Mouse (Mus musculus): ENCODE results near the gene Fam131c. TPM values are rescaled to one million over a fixed set of nuclear protein-coding genes. Genes with fewer than 3 reads are reported as not detected.

Gene Fam131c
- polyA plus RNA-seq, 1 experiment from 2014 or later: 0.35 TPM

DNA sequence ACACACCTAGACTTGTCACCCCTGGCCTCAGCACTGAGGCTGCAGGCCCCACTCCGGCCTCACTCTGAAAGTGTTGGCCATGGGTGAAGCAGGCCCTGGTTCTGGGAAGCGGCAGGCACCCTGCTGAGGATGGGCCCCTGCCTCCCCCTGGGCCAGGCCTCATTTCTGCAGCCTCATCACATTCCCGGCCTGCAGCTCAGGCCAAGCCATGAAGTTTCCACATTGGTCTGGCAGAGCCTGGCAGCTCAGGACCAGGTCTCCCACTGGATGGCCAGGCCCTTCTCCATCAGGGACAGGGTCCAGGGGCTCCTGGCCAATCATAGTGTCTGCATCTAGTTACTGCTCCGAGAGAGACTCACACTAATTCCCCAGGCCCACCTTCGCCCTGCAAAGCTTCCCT is 33.3 kb upstream of the Fam131c start:
- no peak overlapping the region for H3K4me2 ChIP-seq (ENCODE audit: low read depth, low read length, severe bottlenecking)
- peak; percentile 40 for ATAC-seq (replicated peaks; ENCODE audit: low FRiP score)
- H3K4me3 ChIP-seq (ENCODE audit: low read depth, low read length): no peak overlapping the region
- peak overlapping the region; percentile 35 for H3K9ac ChIP-seq (ENCODE audit: low read length)
- H3K9me3 ChIP-seq (ENCODE audit: control insufficient read depth, low read length): no peaks in the 10 kb centered on the region
- H3K4me1 ChIP-seq (replicated peaks; ENCODE audit: control insufficient read depth, insufficient read depth, low read length): peaks cover 20% of the 10 kb centered on the region
- peak overlapping the region; percentile 72 for H3K27ac ChIP-seq (ENCODE audit: low read depth, low read length)
- WGBS: 28% methylated on average over 5 of the region's 5 CpGs
- DNase-seq (ENCODE audit: low spot score): no peak
- H3K36me3 ChIP-seq (ENCODE audit: control insufficient read depth, insufficient read depth, low read length): no peaks in the 10 kb centered on the region
- no peaks in the 10 kb centered on the region for H3K27me3 ChIP-seq (ENCODE audit: control insufficient read depth, insufficient read depth, low read length)

DNA sequence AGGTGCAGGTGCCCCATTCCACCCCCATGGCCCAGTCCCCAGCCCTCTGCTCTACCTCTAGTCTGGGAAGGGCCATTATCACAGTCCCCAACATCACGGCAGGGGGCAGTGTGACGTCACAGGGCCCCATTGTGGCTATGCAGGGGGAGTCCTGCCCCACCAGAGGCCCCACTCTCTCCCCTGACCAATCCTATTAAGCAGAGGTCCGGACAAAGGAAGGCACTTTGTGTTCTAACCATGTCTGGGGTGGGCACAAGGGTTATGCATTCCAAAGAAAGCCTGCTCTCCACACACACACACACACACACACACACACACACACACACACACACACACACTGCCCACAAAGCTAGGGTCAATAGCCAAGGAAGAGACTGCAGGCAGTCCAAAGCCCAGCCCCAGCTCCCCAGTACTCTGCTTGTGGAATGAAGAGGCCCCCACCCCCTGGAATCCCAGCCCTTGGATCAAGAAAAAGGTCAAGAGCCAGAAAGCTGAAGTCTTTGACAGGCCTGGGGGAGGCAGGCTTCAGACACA is 32.7 kb upstream of the Fam131c start:
- Histone ChIP-seq H3K4me2 (ENCODE audit: low read depth, low read length, severe bottlenecking) (no peak overlapping the region), H3K4me1 (replicated peaks; ENCODE audit: control insufficient read depth, insufficient read depth, low read length) (peaks cover 20% of the 10 kb centered on the region), H3K9me3 (ENCODE audit: control insufficient read depth, low read length) (no peaks in the 10 kb centered on the region), H3K27ac (ENCODE audit: low read depth, low read length) (peak overlapping the region; percentile 72), H3K4me3 (ENCODE audit: low read depth, low read length) (no peak overlapping the region), H3K36me3 (ENCODE audit: control insufficient read depth, insufficient read depth, low read length) (no peaks in the 10 kb centered on the region), H3K27me3 (ENCODE audit: control insufficient read depth, insufficient read depth, low read length) (no peaks in the 10 kb centered on the region), H3K9ac (ENCODE audit: low read length) (peak overlapping the region; percentile 7; the same call in 1 of the 2 replicates)
- DNase-seq (ENCODE audit: low spot score): peak; percentile 90
- 0% methylated on average over 3 of the region's 3 CpGs for WGBS
- peak; percentile 88 for ATAC-seq (replicated peaks; ENCODE audit: low FRiP score)

DNA sequence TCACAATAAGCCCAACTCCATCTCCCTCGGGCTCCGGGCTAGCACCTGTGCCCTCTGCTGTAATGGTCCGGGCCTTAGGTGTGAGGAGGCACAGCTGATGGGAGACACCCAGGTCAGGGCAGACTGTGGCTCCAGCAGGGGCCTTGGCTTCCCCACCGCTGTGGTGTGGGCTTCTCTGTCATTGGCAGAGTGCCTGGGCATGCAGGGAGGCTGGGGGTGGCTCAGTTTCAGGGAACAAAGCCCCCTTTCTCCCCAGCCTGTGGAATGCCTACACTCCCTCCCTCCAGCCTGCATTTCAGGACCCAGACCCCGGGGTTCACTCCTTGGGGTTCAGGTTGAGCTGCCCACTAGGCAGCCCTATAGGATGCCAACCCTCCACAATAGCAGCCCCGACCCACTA is 31.8 kb upstream of the Fam131c start:
- H3K27ac ChIP-seq (ENCODE audit: low read depth, low read length): peak overlapping the region; percentile 62; the same call in 1 of the 2 replicates
- H3K27me3 ChIP-seq (ENCODE audit: control insufficient read depth, insufficient read depth, low read length): no peaks in the 10 kb centered on the region
- H3K9me3 ChIP-seq (ENCODE audit: control insufficient read depth, low read length): no peaks in the 10 kb centered on the region
- no peaks in the 10 kb centered on the region for H3K36me3 ChIP-seq (ENCODE audit: control insufficient read depth, insufficient read depth, low read length)
- no peak overlapping the region for H3K4me3 ChIP-seq (ENCODE audit: low read depth, low read length)
- ATAC-seq (replicated peaks; ENCODE audit: low FRiP score): no peak
- H3K4me1 ChIP-seq (replicated peaks; ENCODE audit: control insufficient read depth, insufficient read depth, low read length): peaks cover 20% of the 10 kb centered on the region
- no peak for DNase-seq (ENCODE audit: low spot score)
- H3K9ac ChIP-seq (ENCODE audit: low read length): no peak overlapping the region
- no peak overlapping the region for H3K4me2 ChIP-seq (ENCODE audit: low read depth, low read length, severe bottlenecking)
- WGBS: 56% methylated on average over 6 of the region's 6 CpGs

DNA sequence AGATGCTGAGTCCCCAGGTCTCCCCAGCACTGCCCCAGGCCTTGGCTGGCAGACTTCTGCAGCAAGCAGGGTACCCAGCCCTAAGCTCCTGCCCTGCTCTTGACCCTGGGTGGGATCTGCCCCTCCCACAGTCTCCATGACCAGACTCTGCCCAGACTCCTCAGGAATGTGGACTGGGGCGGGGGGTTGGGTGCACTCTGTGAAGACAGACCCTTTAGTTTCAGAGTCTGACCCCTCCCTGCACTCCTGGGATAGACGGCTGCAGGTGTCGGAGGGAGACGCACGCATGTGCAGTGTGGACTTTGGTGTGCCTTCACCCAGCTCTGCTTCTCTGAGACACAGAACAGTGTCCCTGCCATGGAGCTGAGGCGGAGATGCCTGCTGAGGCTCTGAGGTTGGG is 30.0 kb upstream of the Fam131c start:
- WGBS: 31% methylated on average over 6 of the region's 6 CpGs
- Histone ChIP-seq H3K9me3 (ENCODE audit: control insufficient read depth, low read length) (no peaks in the 10 kb centered on the region), H3K9ac (ENCODE audit: low read length) (peak overlapping the region; percentile 3; the same call in 1 of the 2 replicates), H3K4me3 (ENCODE audit: low read depth, low read length) (no peak overlapping the region), H3K27ac (ENCODE audit: low read depth, low read length) (no peak overlapping the region), H3K36me3 (ENCODE audit: control insufficient read depth, insufficient read depth, low read length) (no peaks in the 10 kb centered on the region), H3K4me2 (ENCODE audit: low read depth, low read length, severe bottlenecking) (no peak overlapping the region), H3K27me3 (ENCODE audit: control insufficient read depth, insufficient read depth, low read length) (no peaks in the 10 kb centered on the region), H3K4me1 (replicated peaks; ENCODE audit: control insufficient read depth, insufficient read depth, low read length) (peaks cover 20% of the 10 kb centered on the region)
- DNase-seq (ENCODE audit: low spot score): no peak
- ATAC-seq (replicated peaks; ENCODE audit: low FRiP score): no peak

DNA sequence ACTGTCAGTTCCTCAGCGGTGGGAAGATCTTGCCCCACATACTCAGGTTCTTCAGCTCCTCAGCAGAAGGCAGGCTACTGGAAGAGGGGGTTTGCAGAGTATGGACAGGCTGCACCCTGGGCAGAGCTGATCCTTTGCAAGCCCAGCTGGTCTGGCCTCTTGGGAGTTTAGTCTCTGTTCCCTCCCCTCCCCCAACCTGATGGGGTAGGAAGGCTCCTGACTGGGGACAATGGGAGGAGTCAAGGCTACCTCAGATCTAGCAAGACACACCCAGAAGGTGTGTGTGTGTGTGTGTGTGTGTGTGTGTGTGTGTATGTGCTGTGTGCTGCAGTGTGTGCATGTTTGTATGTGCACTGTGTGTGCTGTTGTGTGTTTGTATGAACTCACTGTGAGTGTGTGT is 29.2 kb upstream of the Fam131c start:
- no peak for ATAC-seq (replicated peaks; ENCODE audit: low FRiP score)
- WGBS: 12% methylated on average over 1 of the region's 1 CpGs
- Histone ChIP-seq H3K9me3 (ENCODE audit: control insufficient read depth, low read length) (no peaks in the 10 kb centered on the region), H3K4me3 (ENCODE audit: low read depth, low read length) (no peak overlapping the region), H3K27ac (ENCODE audit: low read depth, low read length) (no peak overlapping the region), H3K27me3 (ENCODE audit: control insufficient read depth, insufficient read depth, low read length) (no peaks in the 10 kb centered on the region), H3K4me1 (replicated peaks; ENCODE audit: control insufficient read depth, insufficient read depth, low read length) (peaks cover 20% of the 10 kb centered on the region), H3K36me3 (ENCODE audit: control insufficient read depth, insufficient read depth, low read length) (no peaks in the 10 kb centered on the region), H3K9ac (ENCODE audit: low read length) (no peak overlapping the region), H3K4me2 (ENCODE audit: low read depth, low read length, severe bottlenecking) (no peak overlapping the region)
- DNase-seq (ENCODE audit: low spot score): peak; percentile 58

DNA sequence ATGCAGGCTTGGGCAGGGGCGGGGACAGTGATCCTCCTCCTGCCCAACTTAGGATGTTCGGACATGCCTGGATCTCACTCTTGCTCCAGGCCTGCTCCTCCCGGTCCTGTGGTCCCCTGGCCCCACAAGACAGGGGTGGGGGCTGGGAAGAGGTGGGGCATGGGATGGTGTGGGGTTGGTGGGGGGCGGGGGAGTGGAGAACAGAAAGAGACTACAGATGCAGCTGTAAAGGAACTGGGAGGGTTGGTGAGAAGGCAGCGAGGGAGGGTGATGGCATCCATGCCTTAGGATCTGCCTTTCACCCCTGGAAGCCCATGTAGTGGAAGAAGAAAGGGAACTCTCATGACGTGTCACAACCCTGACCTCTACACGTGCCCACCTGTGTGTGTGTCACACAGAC is 26.5 kb upstream of the Fam131c start:
- Histone ChIP-seq H3K9ac (ENCODE audit: low read length) (no peak overlapping the region), H3K36me3 (ENCODE audit: control insufficient read depth, insufficient read depth, low read length) (no peaks in the 10 kb centered on the region), H3K4me1 (replicated peaks; ENCODE audit: control insufficient read depth, insufficient read depth, low read length) (peaks cover 4% of the 10 kb centered on the region), H3K9me3 (ENCODE audit: control insufficient read depth, low read length) (no peaks in the 10 kb centered on the region), H3K27me3 (ENCODE audit: control insufficient read depth, insufficient read depth, low read length) (no peaks in the 10 kb centered on the region), H3K4me2 (ENCODE audit: low read depth, low read length, severe bottlenecking) (no peak overlapping the region), H3K4me3 (ENCODE audit: low read depth, low read length) (no peak overlapping the region), H3K27ac (ENCODE audit: low read depth, low read length) (no peak overlapping the region)
- no peak for ATAC-seq (replicated peaks; ENCODE audit: low FRiP score)
- 76% methylated on average over 6 of the region's 7 CpGs for WGBS
- DNase-seq (ENCODE audit: low spot score): no peak

DNA sequence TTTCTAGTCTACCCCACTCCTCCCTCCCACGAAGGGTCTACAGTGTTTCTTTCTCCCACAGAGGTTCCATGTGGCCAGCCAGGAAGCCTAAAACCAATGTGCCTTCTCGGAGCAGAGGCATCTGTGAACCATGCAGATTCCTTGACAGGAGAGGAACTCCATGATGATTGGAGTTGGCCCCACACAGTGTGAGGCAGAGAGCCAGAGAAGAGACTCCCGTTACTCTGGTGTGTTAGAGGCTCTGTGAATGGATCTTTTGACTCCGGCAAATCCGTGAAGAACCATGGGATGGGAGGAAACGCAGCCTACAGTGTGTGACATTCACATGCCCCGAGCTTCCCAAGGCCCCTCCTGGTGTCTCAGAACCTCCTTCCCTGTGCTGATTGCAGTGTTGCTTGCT is 24.5 kb upstream of the Fam131c start:
- Histone ChIP-seq H3K9me3 (ENCODE audit: control insufficient read depth, low read length) (no peaks in the 10 kb centered on the region), H3K4me1 (replicated peaks; ENCODE audit: control insufficient read depth, insufficient read depth, low read length) (peaks cover 4% of the 10 kb centered on the region), H3K9ac (ENCODE audit: low read length) (no peak overlapping the region), H3K27ac (ENCODE audit: low read depth, low read length) (no peak overlapping the region), H3K4me2 (ENCODE audit: low read depth, low read length, severe bottlenecking) (no peak overlapping the region), H3K4me3 (ENCODE audit: low read depth, low read length) (no peak overlapping the region), H3K36me3 (ENCODE audit: control insufficient read depth, insufficient read depth, low read length) (no peaks in the 10 kb centered on the region), H3K27me3 (ENCODE audit: control insufficient read depth, insufficient read depth, low read length) (no peaks in the 10 kb centered on the region)
- DNase-seq (ENCODE audit: low spot score): no peak
- no peak for ATAC-seq (replicated peaks; ENCODE audit: low FRiP score)
- 79% methylated on average over 7 of the region's 7 CpGs for WGBS

DNA sequence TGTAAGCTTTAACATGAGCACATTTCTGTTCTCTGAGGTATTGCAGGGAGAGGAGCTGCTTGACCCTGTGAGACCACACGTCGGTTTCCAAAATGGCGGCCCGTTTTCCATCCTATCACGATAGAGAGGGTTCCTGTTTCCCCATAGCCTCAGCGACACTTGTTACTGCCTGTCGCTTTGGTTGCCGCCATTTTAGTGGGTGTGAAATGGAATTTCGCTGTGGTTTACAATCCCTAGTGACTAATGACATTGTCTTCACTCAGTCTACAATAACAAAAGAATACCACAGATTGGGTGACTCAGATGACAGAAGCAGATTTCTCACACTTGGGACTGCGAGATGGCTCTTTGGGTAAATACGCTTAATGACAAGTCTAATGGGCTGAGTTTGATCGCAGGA is 22.8 kb upstream of the Fam131c start:
- WGBS: 94% methylated on average over 12 of the region's 12 CpGs
- H3K4me1 ChIP-seq (replicated peaks; ENCODE audit: control insufficient read depth, insufficient read depth, low read length): no peaks in the 10 kb centered on the region
- H3K27me3 ChIP-seq (ENCODE audit: control insufficient read depth, insufficient read depth, low read length): no peaks in the 10 kb centered on the region
- no peaks in the 10 kb centered on the region for H3K9me3 ChIP-seq (ENCODE audit: control insufficient read depth, low read length)
- no peak overlapping the region for H3K9ac ChIP-seq (ENCODE audit: low read length)
- DNase-seq (ENCODE audit: low spot score) (no peak), ATAC-seq (replicated peaks; ENCODE audit: low FRiP score) (no peak)
- no peaks in the 10 kb centered on the region for H3K36me3 ChIP-seq (ENCODE audit: control insufficient read depth, insufficient read depth, low read length)
- H3K27ac ChIP-seq (ENCODE audit: low read depth, low read length): no peak overlapping the region
- H3K4me3 ChIP-seq (ENCODE audit: low read depth, low read length): no peak overlapping the region
- no peak overlapping the region for H3K4me2 ChIP-seq (ENCODE audit: low read depth, low read length, severe bottlenecking)

DNA sequence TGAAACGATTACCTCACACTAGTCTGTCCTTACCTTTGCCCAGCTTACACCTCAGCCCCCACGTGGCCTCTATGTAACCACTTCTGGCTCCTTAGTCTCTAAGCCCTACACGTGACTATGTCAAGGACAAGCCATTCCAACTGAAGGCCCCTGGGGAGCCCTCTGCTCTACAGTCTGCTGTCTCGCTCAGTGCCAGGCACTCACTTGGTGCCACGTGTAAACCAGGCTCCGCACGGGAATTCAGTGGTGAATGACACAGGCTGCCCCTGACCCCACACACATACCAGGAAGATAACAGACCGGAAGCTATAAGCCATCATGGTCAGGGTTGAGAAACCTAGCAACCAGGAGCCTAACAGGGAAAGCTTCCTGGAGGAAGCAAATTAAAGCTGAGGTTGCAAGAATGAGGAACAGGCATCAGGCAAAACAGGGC is 20.6 kb upstream of the Fam131c start:
- Histone ChIP-seq H3K4me1 (replicated peaks; ENCODE audit: control insufficient read depth, insufficient read depth, low read length) (no peaks in the 10 kb centered on the region), H3K9me3 (ENCODE audit: control insufficient read depth, low read length) (no peaks in the 10 kb centered on the region), H3K9ac (ENCODE audit: low read length) (no peak overlapping the region), H3K27me3 (ENCODE audit: control insufficient read depth, insufficient read depth, low read length) (no peaks in the 10 kb centered on the region), H3K36me3 (ENCODE audit: control insufficient read depth, insufficient read depth, low read length) (no peaks in the 10 kb centered on the region), H3K27ac (ENCODE audit: low read depth, low read length) (no peak overlapping the region), H3K4me2 (ENCODE audit: low read depth, low read length, severe bottlenecking) (no peak overlapping the region), H3K4me3 (ENCODE audit: low read depth, low read length) (no peak overlapping the region)
- DNase-seq (ENCODE audit: low spot score): no peak
- 73% methylated on average over 8 of the region's 8 CpGs for WGBS
- no peak; the same call in 1 of the 2 replicates for ATAC-seq (replicated peaks; ENCODE audit: low FRiP score)
